Mouse (Mus musculus): ENCODE measurements around the gene Dclk1. TPM values are rescaled to one million over a fixed set of nuclear protein-coding genes. Genes with fewer than 3 reads are reported as not detected.

Gene Dclk1
- polyA plus RNA-seq, 1 experiment = 265 TPM

GRCm38 (mm10) chr3:55442012-55442645 lies 200.0 kb downstream of the Dclk1 start:
- Histone ChIP-seq H3K4me3 (ENCODE audit: insufficient read depth, low read depth, low read length) (no peak overlapping the region), H3K27ac (ENCODE audit: insufficient read depth, low read depth, low read length) (peak overlapping the region; percentile 87), H3K4me1 (ENCODE audit: control insufficient read depth, insufficient read depth, low read length) (peaks cover 27% of the 10 kb centered on the region)
- TF ChIP-seq POLR2A (IDR thresholded peaks at IDR 0.05; ENCODE audit: insufficient read depth, low read depth, low read length) = no peak
- no peak for TF ChIP-seq CTCF (IDR thresholded peaks at IDR 0.05; ENCODE audit: insufficient read depth, low read depth, low read length)
- WGBS = 13% methylated on average over 11 of the region's 11 CpGs

DNA sequence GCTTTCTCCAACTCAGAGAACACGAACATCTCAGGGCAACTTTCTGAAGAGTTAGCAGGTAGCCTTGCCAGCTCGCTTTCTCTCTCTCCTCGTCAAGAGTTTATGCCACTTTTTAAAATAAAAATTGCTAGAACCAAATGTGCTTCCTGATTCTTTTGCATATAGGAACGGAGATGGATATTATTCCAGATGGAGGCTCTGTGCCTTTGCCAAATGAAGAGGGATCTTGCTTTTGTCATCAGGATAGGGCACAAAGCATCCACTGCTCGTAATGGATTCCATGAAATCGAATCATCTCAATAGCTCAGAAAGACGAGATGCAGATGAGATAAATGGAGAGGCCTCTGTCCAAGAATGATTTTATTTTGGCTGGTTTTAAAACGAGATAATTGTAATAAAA lies 201.1 kb downstream of the Dclk1 start:
- WGBS = 81% methylated on average over 8 of the region's 8 CpGs
- TF ChIP-seq CTCF (IDR thresholded peaks at IDR 0.05; ENCODE audit: insufficient read depth, low read depth, low read length) (no peak), POLR2A (IDR thresholded peaks at IDR 0.05; ENCODE audit: insufficient read depth, low read depth, low read length) (no peak)
- Histone ChIP-seq H3K4me3 (ENCODE audit: insufficient read depth, low read depth, low read length) (no peak overlapping the region), H3K27ac (ENCODE audit: insufficient read depth, low read depth, low read length) (peak overlapping the region; percentile 87), H3K4me1 (ENCODE audit: control insufficient read depth, insufficient read depth, low read length) (peaks cover 27% of the 10 kb centered on the region)

- H3K4me3 ChIP-seq (ENCODE audit: insufficient read depth, low read depth, low read length) = no peak overlapping the region
- H3K4me1 ChIP-seq (ENCODE audit: control insufficient read depth, insufficient read depth, low read length) = peaks cover 24% of the 10 kb centered on the region
- WGBS = 86% methylated on average over 2 of the region's 2 CpGs
- H3K27ac ChIP-seq (ENCODE audit: insufficient read depth, low read depth, low read length) = 0 out of 2 replicates have a peak overlapping the region, but pooled peaks have one; percentile 4
- no peak for TF ChIP-seq CTCF (IDR thresholded peaks at IDR 0.05; ENCODE audit: insufficient read depth, low read depth, low read length)
- TF ChIP-seq POLR2A (IDR thresholded peaks at IDR 0.05; ENCODE audit: insufficient read depth, low read depth, low read length) = no peak
Measured at GRCm38 (mm10) chr3:55443725-55444124, 201.6 kb downstream of the Dclk1 start.

DNA sequence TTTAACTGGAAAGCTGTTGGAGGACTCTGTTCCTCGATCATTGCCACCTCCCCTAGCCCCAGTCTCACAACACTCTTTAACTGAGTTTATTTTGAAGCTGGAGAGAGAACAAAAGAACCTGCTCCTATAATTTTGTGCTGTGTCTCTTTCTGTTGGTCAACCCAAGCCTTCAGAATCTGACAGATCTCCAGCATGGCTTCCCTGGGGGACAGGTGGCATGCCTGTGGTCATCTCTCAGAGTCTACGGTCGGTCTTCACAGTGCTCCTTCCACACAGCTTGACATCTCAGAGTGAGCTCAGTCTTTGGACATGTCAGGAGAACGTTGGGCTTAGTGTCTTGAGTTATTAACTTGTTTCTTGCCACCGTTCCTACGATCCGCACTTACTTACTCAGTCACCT lies 204.5 kb downstream of the Dclk1 start:
- TF ChIP-seq CTCF (IDR thresholded peaks at IDR 0.05; ENCODE audit: insufficient read depth, low read depth, low read length) = no peak
- no peak for TF ChIP-seq POLR2A (IDR thresholded peaks at IDR 0.05; ENCODE audit: insufficient read depth, low read depth, low read length)
- 0 out of 2 replicates have a peak overlapping the region, but pooled peaks have one; percentile 25 for H3K27ac ChIP-seq (ENCODE audit: insufficient read depth, low read depth, low read length)
- H3K4me1 ChIP-seq (ENCODE audit: control insufficient read depth, insufficient read depth, low read length) = peaks cover 16% of the 10 kb centered on the region
- WGBS = 80% methylated on average over 7 of the region's 7 CpGs
- no peak overlapping the region for H3K4me3 ChIP-seq (ENCODE audit: insufficient read depth, low read depth, low read length)

DNA sequence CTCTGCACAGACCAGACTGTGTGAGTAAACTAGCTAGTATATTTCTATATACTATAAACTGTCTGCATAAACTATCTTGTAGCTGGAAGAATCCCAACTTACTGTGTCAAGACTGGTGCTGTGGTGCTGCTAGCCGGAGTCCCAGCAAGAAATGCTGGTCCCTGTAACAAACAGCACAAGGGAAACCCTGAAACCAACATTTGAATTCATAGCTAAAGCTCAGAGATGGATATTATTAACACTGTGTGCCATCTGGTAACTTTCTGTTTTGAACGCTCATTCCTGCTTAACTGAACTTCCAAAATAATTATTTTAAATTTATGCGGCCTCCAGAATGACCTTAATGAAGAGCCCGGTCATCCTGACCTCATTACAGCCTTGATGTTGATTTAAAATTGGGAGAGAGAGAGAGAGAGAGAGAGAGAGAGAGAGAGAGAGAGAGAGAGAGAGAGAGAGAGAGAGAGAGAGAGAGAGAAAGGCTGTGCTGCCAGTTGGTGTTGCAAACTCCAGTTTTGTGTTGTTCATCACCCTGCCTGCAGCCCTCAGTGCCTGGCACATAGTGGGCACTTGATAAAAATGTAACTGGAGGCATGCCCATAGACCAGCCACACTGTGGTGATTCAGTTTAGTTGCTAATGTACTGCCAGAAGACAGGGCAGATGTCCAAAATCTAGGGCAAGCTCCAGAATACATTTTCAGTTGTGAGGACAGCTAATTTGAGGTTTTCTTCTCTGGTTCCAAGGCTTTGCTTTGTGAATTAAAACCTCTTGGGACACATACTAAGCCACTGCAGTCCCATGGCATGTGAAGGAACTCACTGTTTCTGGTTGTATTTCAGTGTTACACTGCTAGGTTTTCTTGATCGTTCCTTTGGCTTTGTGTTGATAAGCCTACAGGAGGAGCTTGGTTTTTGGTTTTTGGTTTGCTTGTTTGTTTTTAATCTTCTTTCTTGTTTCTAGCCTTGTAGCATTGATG lies 205.6 kb downstream of the Dclk1 start:
- no peak for TF ChIP-seq POLR2A (IDR thresholded peaks at IDR 0.05; ENCODE audit: insufficient read depth, low read depth, low read length)
- TF ChIP-seq CTCF (IDR thresholded peaks at IDR 0.05; ENCODE audit: insufficient read depth, low read depth, low read length) = no peak
- Histone ChIP-seq H3K4me3 (ENCODE audit: insufficient read depth, low read depth, low read length) (no peak overlapping the region), H3K4me1 (ENCODE audit: control insufficient read depth, insufficient read depth, low read length) (peaks cover 16% of the 10 kb centered on the region), H3K27ac (ENCODE audit: insufficient read depth, low read depth, low read length) (peak overlapping the region; percentile 69)
- WGBS = 30% methylated on average over 5 of the region's 5 CpGs

DNA sequence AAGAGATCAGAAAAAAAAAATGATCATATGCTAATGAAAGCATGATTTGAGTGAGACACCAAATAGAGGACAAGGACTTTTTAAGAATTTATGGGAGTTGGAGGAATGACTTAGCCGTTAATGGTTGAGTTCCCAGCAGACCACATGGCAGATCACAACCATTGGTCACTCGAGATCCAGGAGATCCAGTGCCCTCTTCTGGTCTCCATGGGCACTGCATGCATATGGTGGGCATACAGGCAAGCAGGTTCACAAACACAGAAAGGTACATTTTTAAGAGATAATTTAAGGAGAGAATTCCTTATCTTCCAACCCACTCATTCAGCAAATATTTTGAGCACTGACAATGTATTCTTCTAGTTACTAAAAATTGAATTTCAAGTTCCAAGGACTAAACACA lies 207.0 kb downstream of the Dclk1 start:
- Histone ChIP-seq H3K4me3 (ENCODE audit: insufficient read depth, low read depth, low read length) (no peak overlapping the region), H3K4me1 (ENCODE audit: control insufficient read depth, insufficient read depth, low read length) (peaks cover 12% of the 10 kb centered on the region), H3K27ac (ENCODE audit: insufficient read depth, low read depth, low read length) (no peak overlapping the region)
- 88% methylated on average over 2 of the region's 2 CpGs for WGBS
- TF ChIP-seq CTCF (IDR thresholded peaks at IDR 0.05; ENCODE audit: insufficient read depth, low read depth, low read length) = no peak
- TF ChIP-seq POLR2A (IDR thresholded peaks at IDR 0.05; ENCODE audit: insufficient read depth, low read depth, low read length) = no peak

GRCm38 (mm10) chr3:55451035-55451434 lies 208.9 kb downstream of the Dclk1 start:
- no peak overlapping the region for H3K4me3 ChIP-seq (ENCODE audit: insufficient read depth, low read depth, low read length)
- H3K27ac ChIP-seq (ENCODE audit: insufficient read depth, low read depth, low read length) = 0 out of 2 replicates have a peak overlapping the region, but pooled peaks have one; percentile 14
- TF ChIP-seq POLR2A (IDR thresholded peaks at IDR 0.05; ENCODE audit: insufficient read depth, low read depth, low read length) = no peak
- no peak for TF ChIP-seq CTCF (IDR thresholded peaks at IDR 0.05; ENCODE audit: insufficient read depth, low read depth, low read length)
- peaks cover 12% of the 10 kb centered on the region for H3K4me1 ChIP-seq (ENCODE audit: control insufficient read depth, insufficient read depth, low read length)
- WGBS = 70% methylated on average over 14 of the region's 14 CpGs

- WGBS = 72% methylated on average over 3 of the region's 3 CpGs
- H3K4me1 ChIP-seq (ENCODE audit: control insufficient read depth, insufficient read depth, low read length) = peaks cover 9% of the 10 kb centered on the region
- H3K27ac ChIP-seq (ENCODE audit: insufficient read depth, low read depth, low read length) = no peak overlapping the region
- TF ChIP-seq CTCF (IDR thresholded peaks at IDR 0.05; ENCODE audit: insufficient read depth, low read depth, low read length) (no peak), POLR2A (IDR thresholded peaks at IDR 0.05; ENCODE audit: insufficient read depth, low read depth, low read length) (no peak)
- H3K4me3 ChIP-seq (ENCODE audit: insufficient read depth, low read depth, low read length) = no peak overlapping the region
Measured at GRCm38 (mm10) chr3:55451877-55452276, 209.7 kb downstream of the Dclk1 start.

DNA sequence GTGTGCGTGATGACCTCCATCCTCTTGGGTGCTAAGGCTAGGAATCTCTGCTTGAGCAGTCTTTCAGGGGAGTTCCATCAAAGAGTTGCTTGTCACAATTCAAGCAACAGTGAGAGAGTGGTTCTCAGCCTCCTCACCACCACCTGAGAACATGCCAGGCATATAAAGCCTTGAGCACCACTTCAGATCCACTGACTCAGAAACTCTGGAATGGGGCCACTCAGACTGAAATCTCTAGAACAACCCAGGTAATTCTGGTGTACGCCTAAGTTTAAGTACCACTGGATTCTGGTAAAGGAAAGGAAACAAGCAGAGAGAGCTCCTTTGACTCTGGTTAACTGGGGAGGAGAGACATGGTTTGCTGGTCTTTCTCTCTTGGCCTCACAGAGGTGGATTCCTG lies 210.3 kb downstream of the Dclk1 start:
- no peak overlapping the region for H3K4me3 ChIP-seq (ENCODE audit: insufficient read depth, low read depth, low read length)
- peaks cover 9% of the 10 kb centered on the region for H3K4me1 ChIP-seq (ENCODE audit: control insufficient read depth, insufficient read depth, low read length)
- no peak overlapping the region for H3K27ac ChIP-seq (ENCODE audit: insufficient read depth, low read depth, low read length)
- WGBS = 98% methylated on average over 2 of the region's 2 CpGs
- TF ChIP-seq CTCF (IDR thresholded peaks at IDR 0.05; ENCODE audit: insufficient read depth, low read depth, low read length) (no peak), POLR2A (IDR thresholded peaks at IDR 0.05; ENCODE audit: insufficient read depth, low read depth, low read length) (no peak)
